Mouse (Mus musculus) limb, embryonic 10.5 days (tissue): ENCODE measurements around the gene Galt. TPM values are rescaled to one million over a fixed set of nuclear protein-coding genes. Genes with fewer than 3 reads are reported as not detected.
"Not testable (repeated sequence)": the region's sequence is repeated elsewhere in the genome, so short reads cannot be mapped to it uniquely, and the experiment has no call there.

Experiments used
- DNase-seq: peaks from one replicate; pipeline ENCODE4 v3.0.0-alpha.2; 2017; ENCODE audit warnings: low spot score
- H3K27ac ChIP-seq: fragments of 300-500 bp; sonication (generic); 2 replicates; pipeline ENCODE4 v1.5.1; 2016; ENCODE audit warnings: mild to moderate bottlenecking
- H3K27me3 ChIP-seq: fragments of 300-500 bp; sonication (generic); 2 replicates; pipeline ENCODE4 v1.6.1; 2016; ENCODE audit warnings: low read depth, mild to moderate bottlenecking; ENCODE audit not compliant: poor library complexity, severe bottlenecking
- H3K36me3 ChIP-seq: fragments of 300-500 bp; sonication (generic); 2 replicates; pipeline ENCODE4 v1.6.1; 2016; ENCODE audit warnings: mild to moderate bottlenecking, moderate library complexity
- H3K4me1 ChIP-seq: fragments of 300-500 bp; sonication (generic); 2 replicates; pipeline ENCODE4 v1.6.1; 2016
- H3K4me3 ChIP-seq: fragments of 300-500 bp; sonication (generic); 2 replicates; pipeline ENCODE4 v1.5.1; 2016; ENCODE audit warnings: mild to moderate bottlenecking, moderate library complexity
- H3K9me3 ChIP-seq: fragments of 300-500 bp; sonication (generic); replicated peaks from 2 replicates; pipeline ENCODE4 v1.6.1; 2016; ENCODE audit warnings: mild to moderate bottlenecking
- WGBS: fragments of 180-500 bp; shearing (Covaris S2); methylation state at CpG from one replicate; pipeline ENCODE4 v1.1.7; 2016; 5-methylcytosine and 5-hydroxymethylcytosine counted together
- polyA plus RNA-seq: library from polyadenylated mRNA; unstranded; fragments of >200 nt; fragmentation: Nextera tagmentation; extraction: Ambion mirVana; gene quantifications from 2 replicates; pipeline ENCODE4 v1.2.1, GENCODE M21; 2016

The Galt gene
- polyA plus RNA-seq, 1 experiment from 2014 or later = 37.6 TPM

GRCm38 (mm10) chr4:41755338-41756305 is 594 bp downstream of the Galt start, which contains the start of gene Sigmar1:
TSS of gene Sigmar1 (minus strand) at chr4:41756157.
- H3K9me3 ChIP-seq = no peaks in the 10 kb centered on the region
- peaks cover 36% of the 10 kb centered on the region for H3K4me1 ChIP-seq
- DNase-seq = peak; percentile 91
- no peaks in the 10 kb centered on the region for H3K27me3 ChIP-seq
- WGBS = under 1% methylated on average over 57 of the region's 57 CpGs
- H3K27ac ChIP-seq = peak within 1 kb of the TSS; percentile 89
- peak within 1 kb of the TSS; percentile 85 for H3K4me3 ChIP-seq
- H3K36me3 ChIP-seq = peaks cover 26% of the 10 kb centered on the region

GRCm38 (mm10) chr4:41756440-41756839 is 1.4 kb downstream of the Galt start:
- Histone ChIP-seq H3K27ac (peak overlapping the region; percentile 89), H3K4me3 (peak overlapping the region; percentile 85), H3K27me3 (no peaks in the 10 kb centered on the region), H3K9me3 (no peaks in the 10 kb centered on the region), H3K36me3 (peaks cover 26% of the 10 kb centered on the region), H3K4me1 (peaks cover 44% of the 10 kb centered on the region)
- 78% methylated on average over 8 of the region's 8 CpGs for WGBS
- DNase-seq = no peak

GRCm38 (mm10) chr4:41757321-41757720 is 2.3 kb downstream of the Galt start:
- H3K9me3 ChIP-seq = no peaks in the 10 kb centered on the region
- no peak overlapping the region for H3K4me3 ChIP-seq
- H3K27me3 ChIP-seq = no peaks in the 10 kb centered on the region
- 93% methylated on average over 13 of the region's 13 CpGs for whole genome bisulfite sequencing
- peaks cover 26% of the 10 kb centered on the region for H3K36me3 ChIP-seq
- H3K27ac ChIP-seq = no peak overlapping the region
- peak; percentile 30 for DNase-seq
- peaks cover 53% of the 10 kb centered on the region for H3K4me1 ChIP-seq

- H3K27ac ChIP-seq = no peak overlapping the region
- DNase-seq = no peak
- 68% methylated on average over 11 of the region's 11 CpGs for WGBS
- H3K4me3 ChIP-seq = no peak overlapping the region
- no peaks in the 10 kb centered on the region for H3K27me3 ChIP-seq
- peaks cover 26% of the 10 kb centered on the region for H3K36me3 ChIP-seq
- H3K4me1 ChIP-seq = peaks cover 60% of the 10 kb centered on the region
- no peaks in the 10 kb centered on the region for H3K9me3 ChIP-seq
Observed at GRCm38 (mm10) chr4:41758021-41758420, 3.0 kb downstream of the Galt start.

- Histone ChIP-seq H3K4me3 (no peak overlapping the region), H3K36me3 (peaks cover 26% of the 10 kb centered on the region), H3K27me3 (no peaks in the 10 kb centered on the region), H3K9me3 (no peaks in the 10 kb centered on the region), H3K4me1 (peaks cover 67% of the 10 kb centered on the region), H3K27ac (no peak overlapping the region)
- WGBS = 88% methylated on average over 4 of the region's 4 CpGs
- no peak for DNase-seq
Observed at GRCm38 (mm10) chr4:41758701-41759100, 3.7 kb downstream of the Galt start.

- H3K27ac ChIP-seq = peak overlapping the region; percentile 90
- H3K4me1 ChIP-seq = peaks cover 69% of the 10 kb centered on the region
- DNase-seq = no peak
Observed at GRCm38 (mm10) chr4:41759206-41759605, 4.2 kb downstream of the Galt start.

GRCm38 (mm10) chr4:41759656-41760287 is 4.7 kb downstream of the Galt start:
- H3K27me3 ChIP-seq = no peaks in the 10 kb centered on the region
- H3K27ac ChIP-seq = peak overlapping the region; percentile 90
- WGBS = 32% methylated on average over 6 of the region's 6 CpGs
- H3K4me1 ChIP-seq = peaks cover 67% of the 10 kb centered on the region
- no peak for DNase-seq
- H3K4me3 ChIP-seq = peak overlapping the region; percentile 64
- no peaks in the 10 kb centered on the region for H3K9me3 ChIP-seq
- peaks cover 27% of the 10 kb centered on the region for H3K36me3 ChIP-seq

More at GRCm38 (mm10) chr4:41759206-41759605, 4.2 kb downstream of the Galt start:
- H3K9me3 ChIP-seq = no peaks in the 10 kb centered on the region
- no peaks in the 10 kb centered on the region for H3K27me3 ChIP-seq
- peaks cover 26% of the 10 kb centered on the region for H3K36me3 ChIP-seq
- 93% methylated on average over 9 of the region's 9 CpGs for whole genome bisulfite sequencing
- no peak overlapping the region for H3K4me3 ChIP-seq

GRCm38 (mm10) chr4:41760288-41760721 is 5.3 kb downstream of the Galt start:
- Histone ChIP-seq H3K36me3 (peaks cover 28% of the 10 kb centered on the region), H3K9me3 (no peaks in the 10 kb centered on the region), H3K27ac (peak overlapping the region; percentile 90), H3K4me1 (peaks cover 63% of the 10 kb centered on the region), H3K4me3 (peak overlapping the region; percentile 64), H3K27me3 (no peaks in the 10 kb centered on the region)
- WGBS = 0% methylated on average over 15 of the region's 15 CpGs
- peak; percentile 88 for DNase-seq

- H3K27me3 ChIP-seq = no peaks in the 10 kb centered on the region
- peak overlapping the region; percentile 90 for H3K27ac ChIP-seq
- H3K4me3 ChIP-seq = peak overlapping the region; percentile 64
- peaks cover 63% of the 10 kb centered on the region for H3K4me1 ChIP-seq
- peaks cover 32% of the 10 kb centered on the region for H3K36me3 ChIP-seq
- H3K9me3 ChIP-seq = no peaks in the 10 kb centered on the region
- DNase-seq = peak; percentile 33
- WGBS = 71% methylated on average over 4 of the region's 4 CpGs
Observed at GRCm38 (mm10) chr4:41760911-41761310, 5.9 kb downstream of the Galt start.

GRCm38 (mm10) chr4:41761680-41762079 is 6.7 kb downstream of the Galt start:
- Histone ChIP-seq H3K4me3 (peak overlapping the region; percentile 64), H3K36me3 (peaks cover 39% of the 10 kb centered on the region), H3K9me3 (no peaks in the 10 kb centered on the region), H3K27me3 (no peaks in the 10 kb centered on the region), H3K27ac (peak overlapping the region; percentile 90), H3K4me1 (peaks cover 57% of the 10 kb centered on the region)
- DNase-seq = peak; percentile 40

GRCm38 (mm10) chr4:41762099-41762687 is 7.2 kb downstream of the Galt start:
- peaks cover 54% of the 10 kb centered on the region for H3K4me1 ChIP-seq
- peak overlapping the region; percentile 90 for H3K27ac ChIP-seq
- peak overlapping the region; percentile 64 for H3K4me3 ChIP-seq
- H3K27me3 ChIP-seq = no peaks in the 10 kb centered on the region
- 16% methylated on average over 8 of the region's 8 CpGs for WGBS
- peaks cover 40% of the 10 kb centered on the region for H3K36me3 ChIP-seq
- no peaks in the 10 kb centered on the region for H3K9me3 ChIP-seq
- DNase-seq = peak; percentile 80

GRCm38 (mm10) chr4:41762688-41763114 is 7.7 kb downstream of the Galt start:
- Histone ChIP-seq H3K4me1 (peaks cover 53% of the 10 kb centered on the region), H3K36me3 (peaks cover 40% of the 10 kb centered on the region), H3K4me3 (peak overlapping the region; percentile 64), H3K27ac (peak overlapping the region; percentile 90)
- peak; percentile 79 for DNase-seq
- H3K27me3 ChIP-seq, H3K9me3 ChIP-seq: not testable (repeated sequence)
- 13% methylated on average over 8 of the region's 8 CpGs for WGBS
